Mouse (Mus musculus) kidney, adult 8-10 months (tissue): Measurements from ENCODE around the gene Ngdn.
"Not testable (repeated sequence)": the region's sequence is repeated elsewhere in the genome, so short reads cannot be mapped to it uniquely, and the experiment has no call there.

Experiments
- DNase-seq, 2 experiments: peaks; one replicate each; pipeline ENCODE4 v3.0.0; 2022

The Ngdn gene

DNA sequence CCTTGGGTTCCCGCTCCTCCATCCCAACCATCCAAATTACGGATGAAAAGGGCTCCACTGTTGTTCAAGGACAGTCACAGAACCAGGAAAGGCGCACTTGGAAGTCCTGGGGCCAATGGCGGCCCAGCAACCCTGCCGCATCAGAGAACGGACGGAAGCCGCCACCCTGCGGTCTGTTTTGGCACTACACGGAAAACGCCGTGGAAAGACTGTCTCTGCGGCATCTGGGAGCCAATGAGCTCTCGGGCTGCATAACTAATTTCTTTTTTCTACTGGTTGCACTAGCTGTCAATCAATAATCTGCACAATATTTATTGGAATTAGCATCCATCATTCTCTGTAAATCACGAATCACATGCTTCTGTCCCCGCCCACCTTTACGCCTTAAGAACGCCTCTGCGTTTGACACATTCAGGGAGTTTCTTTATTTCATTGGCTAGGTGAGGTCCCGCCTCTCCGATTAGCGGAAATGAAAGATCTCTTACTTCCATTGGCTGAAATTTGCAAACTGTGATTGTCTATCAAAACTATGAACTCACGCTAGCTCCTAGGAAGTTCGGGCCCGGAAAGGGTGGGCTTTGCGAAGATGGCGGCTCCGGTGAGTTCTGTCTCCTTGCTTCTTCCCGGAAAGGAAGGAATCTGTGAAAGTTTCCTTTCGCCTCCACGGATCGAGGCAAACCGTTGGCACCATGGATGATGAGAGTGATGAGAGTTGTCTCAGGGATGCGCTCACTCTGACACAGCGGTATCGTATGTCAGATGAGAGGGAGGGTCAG lies at the start of gene Ngdn:
Ngdn (plus strand) TSS at position 464 of the 776 bp plus-strand sequence.
- peak; percentile 100 for DNase-seq

DNA sequence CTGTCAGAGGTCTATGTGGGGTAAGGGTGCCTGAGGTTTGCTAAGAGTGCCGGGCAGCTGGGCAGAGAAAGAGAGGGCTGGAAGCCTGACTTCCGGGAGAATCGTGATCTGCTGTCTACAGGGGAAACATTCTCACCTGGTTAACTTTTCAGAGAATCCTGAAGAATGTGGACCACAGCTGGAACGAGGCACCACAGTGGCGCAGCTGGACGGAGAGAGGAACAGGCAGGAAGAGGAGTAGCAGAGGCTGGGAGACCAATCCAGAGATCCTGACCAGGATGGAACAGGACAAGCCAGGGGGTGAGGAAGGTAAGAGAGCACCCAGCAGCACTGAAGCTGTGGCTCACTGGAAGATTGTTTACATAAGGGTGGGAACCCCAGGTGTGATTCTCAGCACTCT lies 49.6 kb upstream of the Ngdn start:
- no peak for DNase-seq

DNA sequence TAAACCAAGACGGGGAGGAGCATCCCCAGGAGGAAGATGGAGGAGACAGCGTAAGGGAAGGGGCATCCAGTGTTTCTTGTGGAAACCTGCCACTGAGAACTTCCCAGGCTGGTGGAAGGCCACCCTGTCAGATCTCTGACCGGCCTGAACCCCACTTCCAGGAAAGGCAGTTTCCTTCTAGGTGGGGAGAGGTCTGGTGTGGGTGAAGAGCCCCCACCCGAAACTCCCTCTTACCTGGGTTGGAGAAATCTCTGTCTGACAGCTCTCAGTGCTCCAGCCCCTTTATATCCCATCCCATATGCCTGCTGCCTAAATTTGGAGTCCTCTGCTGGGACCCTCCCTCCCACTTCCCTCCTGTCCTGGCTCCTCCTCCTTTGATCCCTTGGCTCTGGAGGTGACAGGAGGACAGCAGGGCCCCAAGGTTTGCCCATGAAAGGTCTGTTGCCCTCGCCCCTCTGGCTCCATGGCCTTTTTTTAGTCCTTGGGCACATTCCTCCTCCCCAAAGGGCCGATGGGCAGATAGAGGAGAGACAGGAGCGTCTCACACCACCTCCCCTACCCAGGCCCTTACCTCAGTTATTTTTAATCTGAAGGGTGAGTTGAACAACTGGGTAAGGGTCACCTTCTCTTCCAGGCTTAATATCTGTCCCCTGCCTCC lies 48.8 kb upstream of the Ngdn start, which contains the start of gene Myh6:
Myh6 (minus strand) TSS at position 608 of the 658 bp plus-strand sequence.
- DNase-seq, result no peak

DNA sequence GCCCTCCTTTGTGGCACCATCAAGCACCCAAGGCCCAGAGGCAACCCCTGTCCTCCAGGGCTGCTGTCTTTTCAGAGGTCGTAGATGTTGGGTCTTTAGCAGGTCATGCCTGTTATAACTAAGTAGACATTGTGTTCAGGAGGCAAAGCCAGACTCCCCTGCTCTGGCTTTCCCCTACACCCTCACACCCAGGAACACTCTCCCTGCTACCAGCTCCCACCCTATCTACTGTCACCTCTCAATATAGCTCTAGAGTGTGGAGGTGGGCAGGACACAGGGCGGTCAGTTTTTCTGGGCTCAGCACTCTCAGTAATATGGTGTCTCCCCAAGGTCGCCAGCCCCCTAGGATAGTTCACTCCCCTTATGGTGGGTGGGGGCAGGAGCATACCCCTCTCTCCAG lies 47.4 kb upstream of the Ngdn start:
- no peak for DNase-seq

DNA sequence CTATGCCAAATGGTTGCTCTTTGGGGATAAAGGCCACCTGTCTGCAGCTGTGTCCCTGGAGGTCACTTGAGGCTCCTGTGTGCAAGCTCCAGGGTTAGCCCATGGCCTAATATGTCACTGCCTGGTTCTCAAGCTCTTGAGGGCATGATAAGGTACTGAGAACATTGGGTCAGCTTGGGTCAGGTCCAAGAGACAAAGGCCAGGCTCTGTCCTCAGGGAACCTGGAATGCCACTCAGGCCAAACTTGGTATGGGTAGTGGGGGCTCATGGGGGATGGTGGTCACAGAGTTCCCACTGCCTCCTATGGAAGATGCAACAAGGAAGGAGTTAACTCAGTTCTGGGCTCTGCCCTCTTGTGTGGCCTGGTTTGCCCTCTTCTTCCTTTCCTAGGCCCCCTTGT lies 46.9 kb upstream of the Ngdn start:
- DNase-seq, result no peak

DNA sequence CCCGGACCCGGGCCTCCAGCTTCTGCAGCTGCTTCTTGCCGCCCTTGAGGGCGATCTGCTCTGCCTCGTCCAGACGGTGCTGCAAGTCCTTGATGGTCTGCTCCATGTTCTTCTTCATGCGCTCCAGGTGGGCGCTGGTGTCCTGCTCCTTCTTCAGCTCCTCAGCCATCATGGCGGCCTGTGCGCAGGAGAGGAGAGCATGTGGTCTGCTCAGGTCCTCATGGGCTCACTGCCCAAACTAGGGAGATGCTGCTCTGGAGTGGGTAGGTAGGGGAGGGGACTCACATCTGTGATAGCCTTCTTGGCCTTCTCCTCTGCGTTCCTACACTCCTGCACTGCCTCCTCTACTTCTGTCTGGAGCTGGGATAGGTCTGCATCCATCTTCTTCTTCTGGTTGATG lies 42.5 kb upstream of the Ngdn start:
- DNase-seq, result not testable (repeated sequence)

DNA sequence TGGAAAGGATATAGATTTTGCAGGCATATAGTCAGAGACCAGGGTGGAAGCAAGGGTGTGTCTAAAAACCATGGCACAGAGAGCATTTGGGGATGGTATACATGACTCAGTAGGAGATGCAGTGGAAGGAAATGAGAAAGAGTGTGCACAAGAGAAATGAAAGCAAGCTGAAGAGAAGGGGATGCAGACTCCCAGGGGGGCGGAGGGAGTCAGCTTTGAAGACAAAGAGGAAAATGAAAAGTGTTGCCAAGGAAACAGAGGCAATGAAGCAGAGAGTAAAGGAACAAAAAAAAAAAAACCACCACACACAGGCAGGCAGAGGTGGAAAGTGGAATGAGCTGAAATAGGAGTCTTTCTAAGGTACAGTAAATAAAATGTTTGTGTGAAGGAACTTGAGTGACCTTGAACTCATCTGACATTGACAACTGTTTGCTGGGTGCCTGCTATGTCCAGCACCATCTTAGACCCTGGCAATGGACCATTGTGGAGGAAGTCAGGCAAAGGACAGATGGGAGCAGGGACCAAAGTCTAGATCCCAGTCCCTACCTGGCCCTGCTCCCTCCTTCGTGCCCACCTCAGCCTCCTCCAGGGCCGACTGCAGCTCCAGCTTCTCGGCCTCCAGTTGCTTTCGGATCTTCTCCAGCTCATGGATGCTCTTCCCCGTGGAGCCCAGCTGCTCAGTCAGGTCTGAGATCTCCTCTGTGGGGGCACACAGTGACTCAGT lies 41.0 kb upstream of the Ngdn start:
- no peak for DNase-seq

DNA sequence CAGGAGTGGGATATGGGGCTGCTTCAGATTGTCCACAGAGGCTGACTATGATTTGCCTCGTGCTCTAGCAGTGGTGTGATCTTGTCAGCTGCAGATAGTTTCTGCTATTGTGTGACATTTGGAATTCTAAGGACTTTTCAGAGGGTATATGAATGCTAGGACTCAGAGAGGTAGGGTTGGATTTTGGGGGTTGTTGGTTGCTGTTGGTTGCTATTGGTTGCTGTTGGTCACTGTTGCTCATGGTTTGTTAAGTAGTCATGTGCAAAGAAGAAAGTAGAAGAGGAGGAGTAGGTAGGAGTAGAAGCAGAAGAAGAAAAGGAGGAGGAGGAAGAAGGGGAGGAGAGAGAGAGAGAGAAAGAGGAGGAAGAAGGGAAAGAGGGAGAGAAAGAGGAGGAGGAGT lies 38.6 kb upstream of the Ngdn start, which contains the start of gene Gm17428:
Gm17428 (plus strand) TSS at position 301 of the 400 bp plus-strand sequence.
- DNase-seq, result no peak

DNA sequence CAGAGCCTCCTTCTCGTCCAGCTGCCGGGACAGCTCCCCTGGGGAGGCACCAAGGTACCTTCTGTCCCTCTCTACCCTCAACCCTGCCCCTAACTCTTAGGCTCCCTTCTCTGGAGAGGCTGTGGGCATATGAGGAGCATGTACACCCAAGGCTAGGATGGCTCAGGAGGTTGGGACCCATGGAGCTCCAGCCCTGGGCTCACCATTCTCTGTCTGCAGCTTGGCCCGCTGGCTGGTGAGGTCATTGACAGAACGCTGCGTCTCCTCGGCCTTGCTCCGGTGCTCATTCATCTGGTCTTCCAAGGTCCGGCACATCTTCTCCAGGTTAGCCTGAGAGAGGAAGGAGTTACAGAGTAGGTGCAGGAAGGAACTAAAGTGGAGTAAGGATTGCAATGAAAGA lies 36.6 kb upstream of the Ngdn start:
- no peak for DNase-seq

DNA sequence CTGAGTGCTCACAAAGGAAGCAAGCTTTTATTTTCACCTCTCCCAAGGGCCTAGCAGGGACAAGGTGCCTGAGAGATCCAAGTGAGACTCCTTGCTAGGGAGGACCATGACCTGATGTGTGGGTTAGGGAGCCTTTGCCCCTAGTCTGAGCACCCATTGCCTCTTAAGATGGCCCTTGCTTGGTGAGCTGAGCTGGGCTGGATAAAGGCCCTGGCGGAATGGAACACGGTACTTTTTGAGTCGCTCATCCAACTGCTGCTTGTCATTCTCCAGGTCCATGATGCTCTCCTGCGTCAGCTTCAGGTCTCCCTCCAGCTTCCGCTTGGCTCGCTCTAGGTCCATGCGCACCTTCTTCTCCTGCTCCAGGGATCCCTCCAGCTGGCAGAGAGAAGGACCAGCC lies 33.3 kb upstream of the Ngdn start:
- DNase-seq, result no peak

DNA sequence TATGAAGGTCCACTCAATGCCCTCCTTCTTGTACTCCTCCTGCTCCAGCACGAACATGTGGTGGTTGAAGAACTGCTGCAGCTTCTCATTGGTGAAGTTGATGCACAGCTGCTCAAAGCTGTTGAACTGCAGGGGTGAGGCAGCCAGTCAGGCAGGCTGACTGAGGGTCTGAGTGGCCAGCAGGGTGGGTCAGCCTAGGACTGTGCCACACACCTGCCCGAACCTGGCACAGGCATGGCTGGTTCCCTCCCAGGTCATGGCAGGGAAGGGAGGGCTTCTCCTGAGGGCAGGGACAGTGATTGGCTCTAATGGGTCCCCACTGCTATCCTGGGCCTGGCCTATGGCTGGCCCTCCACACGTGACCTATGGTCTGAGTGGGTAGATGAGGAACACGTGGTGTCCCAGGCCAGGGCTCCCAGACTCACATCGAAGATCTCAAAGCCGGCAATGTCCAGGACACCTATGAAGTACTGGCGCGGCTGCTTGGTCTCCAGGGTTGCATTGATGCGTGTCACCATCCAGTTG lies 26.8 kb upstream of the Ngdn start:
- not testable (repeated sequence) for DNase-seq

DNA sequence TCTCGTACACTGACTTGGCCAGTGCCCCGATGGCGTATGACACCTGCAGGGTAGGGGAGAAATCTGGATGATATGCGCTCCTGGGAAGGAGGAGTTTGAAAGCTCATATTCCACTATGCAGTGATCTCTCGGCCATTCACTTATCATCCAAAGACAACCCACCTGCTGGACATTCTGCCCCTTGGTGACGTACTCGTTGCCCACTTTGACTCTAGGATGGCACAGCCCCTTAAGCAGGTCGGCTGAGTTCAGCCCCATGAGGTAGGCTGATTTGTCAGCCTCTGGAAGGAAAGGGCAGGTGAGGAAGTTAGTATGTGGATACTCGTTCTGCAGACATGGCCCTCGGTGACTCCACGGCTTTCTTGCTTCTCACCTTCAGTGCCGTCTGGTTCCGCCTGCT lies 26.4 kb upstream of the Ngdn start:
- DNase-seq, result no peak

DNA sequence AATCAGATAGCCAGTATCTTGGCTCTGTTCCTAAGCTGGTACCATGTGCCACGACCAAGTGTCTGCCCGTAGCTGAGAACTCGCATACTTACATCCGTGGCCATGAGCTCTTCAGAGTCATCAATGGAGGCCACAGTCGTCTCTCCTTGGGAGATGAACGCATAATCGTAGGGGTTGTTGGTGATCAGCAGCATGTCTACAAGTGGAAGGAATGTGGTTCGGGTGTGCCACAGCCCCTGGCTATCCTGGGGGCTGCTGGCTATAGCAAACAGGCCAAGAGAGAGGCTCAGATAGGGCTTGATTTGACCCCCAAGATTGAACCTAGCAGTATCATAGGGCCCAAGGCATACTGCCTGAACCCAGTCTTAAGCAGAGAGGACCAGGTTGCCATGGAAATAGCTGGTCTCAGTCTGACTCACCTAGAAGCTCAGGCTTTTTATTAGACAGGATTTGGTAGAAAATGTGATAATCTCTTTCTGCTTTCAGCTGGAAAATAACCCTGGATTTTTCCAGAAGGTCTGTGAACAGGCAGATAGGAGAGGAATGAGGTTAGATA lies 25.3 kb upstream of the Ngdn start:
- DNase-seq, result no peak

DNA sequence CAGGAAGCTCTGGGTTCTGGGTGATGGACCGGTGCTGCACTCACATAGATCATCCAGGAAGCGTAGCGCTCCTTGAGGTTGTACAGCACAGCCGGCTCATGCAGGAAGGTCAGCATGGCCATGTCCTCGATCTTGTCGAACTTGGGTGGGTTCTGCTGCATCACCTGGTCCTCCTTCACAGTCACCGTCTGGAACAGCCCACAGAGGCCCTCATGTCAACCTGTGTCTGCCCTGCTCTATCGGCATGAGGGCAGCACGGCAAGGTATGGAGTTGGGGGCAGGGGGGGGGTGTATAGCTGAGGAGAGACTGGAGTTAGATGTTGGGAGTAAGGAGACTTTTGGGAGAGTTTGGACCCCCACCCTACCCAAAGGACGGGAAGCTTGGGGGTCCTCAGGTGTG lies 23.1 kb upstream of the Ngdn start:
- no peak for DNase-seq

DNA sequence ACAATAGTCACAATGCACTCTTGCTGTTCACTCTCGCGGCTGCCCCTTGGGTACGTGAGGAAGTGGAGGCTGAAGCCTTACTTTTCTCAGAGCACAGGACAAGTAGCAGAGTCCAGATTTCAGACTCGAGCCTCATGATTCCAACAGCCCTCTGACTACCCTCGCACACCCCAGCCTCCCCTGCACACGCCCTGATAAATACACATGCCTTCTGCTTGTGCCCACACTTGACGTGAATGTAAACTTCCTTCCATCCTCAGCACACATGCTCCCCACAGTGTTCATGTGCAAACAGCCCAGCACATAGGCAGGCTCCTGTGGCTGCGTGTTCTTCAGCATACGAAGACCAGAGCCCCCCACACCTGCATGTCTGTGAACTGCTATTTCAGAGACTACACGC lies 21.6 kb upstream of the Ngdn start:
- no peak for DNase-seq

DNA sequence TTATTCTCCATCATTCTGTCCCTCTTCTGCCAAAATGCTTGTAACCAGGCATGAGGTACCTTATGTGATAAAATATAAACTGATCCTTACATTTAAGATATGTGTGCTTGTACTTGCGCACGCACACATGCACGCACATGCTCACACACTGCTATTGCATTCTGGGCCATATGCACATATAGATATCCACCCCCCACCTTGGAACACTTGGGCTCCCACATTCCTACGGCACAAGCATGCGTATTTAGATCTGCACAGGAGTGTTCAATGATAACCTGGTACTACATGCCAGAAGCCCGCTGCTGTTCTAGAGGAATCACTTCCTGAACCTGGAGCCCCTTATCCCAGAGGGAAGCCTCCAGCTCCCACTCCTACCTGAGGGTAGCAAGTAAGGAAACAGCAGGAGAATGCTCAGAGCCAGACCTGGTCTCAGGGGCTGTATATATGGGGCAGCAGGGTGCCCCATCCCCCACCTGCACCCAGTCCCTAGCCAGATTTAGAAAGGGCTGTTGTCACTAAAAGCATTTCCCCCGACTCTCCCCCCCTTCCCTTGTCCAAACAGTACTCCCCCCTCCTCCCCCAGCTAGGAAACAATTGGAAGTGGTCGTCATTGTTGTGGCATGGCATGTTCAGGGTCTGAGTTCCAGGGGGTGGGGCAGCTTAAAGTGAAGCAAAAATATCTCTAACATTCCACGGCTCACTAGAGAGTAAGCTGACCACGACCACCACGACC lies 21.0 kb upstream of the Ngdn start, which contains the start of gene Myh7:
Myh7 (minus strand) TSS at position 491 of the 733 bp plus-strand sequence.
- DNase-seq, result no peak

DNA sequence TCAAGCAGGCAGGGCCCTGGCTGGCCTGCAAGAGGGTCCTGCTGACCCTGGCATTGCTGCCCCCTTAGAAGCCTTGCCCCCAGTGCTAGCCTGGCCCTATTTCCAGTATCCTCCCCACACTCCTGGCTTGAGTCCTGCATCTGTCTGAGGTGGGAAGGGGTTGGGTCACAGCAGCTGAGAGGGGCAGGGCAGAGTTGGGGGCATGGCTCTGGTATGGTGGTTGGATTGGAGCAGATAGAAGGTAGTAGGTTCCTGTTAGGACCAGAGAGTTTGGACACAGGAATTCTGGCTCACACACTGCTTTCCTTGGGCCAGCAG lies 20.4 kb upstream of the Ngdn start:
- DNase-seq, result no peak

DNA sequence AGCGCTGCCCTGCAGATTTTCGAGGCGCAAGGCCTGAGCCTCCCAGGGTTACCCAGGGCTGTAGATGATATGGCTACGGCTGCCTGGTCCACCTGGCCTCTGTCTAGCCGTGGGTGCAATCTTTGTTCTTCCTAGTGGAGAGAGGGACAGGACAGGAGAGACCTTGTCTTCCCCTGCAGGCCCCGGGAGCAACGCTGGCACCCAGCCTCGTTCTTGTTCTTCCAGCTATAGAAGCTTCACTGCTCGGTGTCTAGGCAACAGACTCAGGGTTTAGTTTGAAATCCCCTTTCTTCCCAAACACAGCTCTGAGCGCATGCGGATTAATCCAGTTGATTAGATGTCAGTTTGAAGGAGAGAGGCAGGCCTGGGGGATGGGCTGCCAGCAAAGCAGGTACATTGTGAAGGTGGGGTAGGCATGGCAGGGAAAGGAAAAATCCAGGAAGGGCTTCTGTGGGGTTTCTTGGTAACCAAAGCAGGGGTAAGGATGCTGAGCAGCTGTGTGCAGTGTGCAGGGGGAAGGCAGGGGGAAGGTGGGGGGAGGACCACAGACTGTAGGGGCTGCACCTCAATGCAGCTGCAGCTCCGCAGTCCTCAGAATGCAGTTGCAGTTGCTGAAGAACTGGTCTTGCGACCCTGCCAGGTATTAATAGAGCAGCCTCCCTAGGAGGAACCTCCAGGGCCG lies 19.7 kb upstream of the Ngdn start:
- no peak for DNase-seq

DNA sequence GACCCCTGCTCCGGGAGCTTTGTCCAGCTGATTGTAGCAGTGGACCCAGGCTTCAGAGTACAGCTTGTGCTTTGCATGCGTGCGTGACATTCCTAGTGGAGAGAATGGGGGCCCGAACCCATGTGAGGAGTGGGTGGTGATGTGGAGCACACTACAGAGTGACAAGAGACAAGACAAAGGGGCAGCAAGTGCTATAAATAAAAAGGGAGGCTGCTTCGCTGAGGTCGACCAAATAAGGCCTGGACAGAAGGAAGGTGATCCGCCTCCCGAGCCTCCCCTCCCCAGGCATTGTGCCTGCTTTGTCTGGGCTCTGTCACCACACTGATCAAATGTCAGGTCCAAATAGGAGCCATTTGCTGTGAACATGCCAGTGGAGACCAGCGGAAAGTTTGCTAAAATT lies 18.5 kb upstream of the Ngdn start:
- no peak for DNase-seq

DNA sequence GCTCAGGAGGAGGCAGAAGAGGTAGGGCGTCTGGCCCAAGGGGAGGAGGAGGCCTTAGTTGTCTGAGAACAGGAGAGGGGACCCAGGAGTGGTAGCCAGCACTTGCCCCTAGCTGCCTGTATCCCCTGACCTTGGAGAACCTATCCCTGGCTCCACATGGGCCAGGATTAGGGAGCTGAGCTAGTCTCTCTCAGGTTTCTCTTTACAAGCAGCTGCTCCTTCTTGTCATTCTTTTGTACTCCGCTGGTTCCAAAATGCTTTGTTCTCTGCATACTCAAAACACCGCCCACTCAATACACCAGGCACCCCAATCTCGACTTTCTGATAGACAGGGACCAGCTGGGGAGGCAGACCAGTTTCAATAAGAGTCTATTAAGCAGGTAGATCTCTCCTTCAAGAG lies 18.0 kb upstream of the Ngdn start:
- DNase-seq, result no peak

DNA sequence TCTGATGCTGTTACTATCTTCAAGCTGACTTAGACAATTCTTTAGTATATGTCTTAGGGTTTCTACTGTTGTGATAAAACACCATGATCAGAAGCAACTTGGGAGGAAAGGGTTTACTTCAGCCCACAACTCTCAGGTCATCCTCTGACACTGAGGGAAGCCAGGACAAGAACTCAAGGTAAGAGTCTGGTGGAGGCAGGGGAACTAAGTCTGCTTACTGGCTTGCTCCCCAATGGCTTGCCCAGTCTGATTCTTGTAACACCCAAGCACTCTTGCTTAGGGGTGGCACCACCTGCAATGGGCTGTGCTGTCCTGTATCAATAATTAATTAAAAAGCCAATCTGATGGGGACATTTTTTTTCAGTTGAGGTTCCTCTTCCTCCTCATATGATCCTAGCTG lies 16.6 kb upstream of the Ngdn start:
- no peak for DNase-seq

DNA sequence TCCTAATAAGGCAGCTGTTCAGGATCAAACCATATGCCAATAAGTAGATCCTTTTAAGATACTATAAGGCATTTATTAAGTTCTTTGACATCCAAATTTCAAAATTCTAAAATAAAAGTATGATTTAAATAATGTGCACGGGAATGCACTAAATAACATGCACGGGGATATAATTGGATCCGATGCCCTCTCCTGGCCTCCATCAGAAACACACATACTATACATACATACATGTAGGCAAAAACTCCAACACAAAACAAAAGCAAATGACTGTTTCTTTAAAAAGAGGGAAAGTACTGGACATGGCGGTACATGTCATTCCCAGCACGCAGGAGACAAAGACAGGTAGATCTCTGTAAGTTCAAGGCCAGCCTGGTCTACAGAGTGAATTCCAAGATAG lies 15.4 kb upstream of the Ngdn start:
- not testable (repeated sequence) for DNase-seq
